Mouse (Mus musculus) liver, embryonic 12.5 days (tissue): ENCODE measurements around the gene Lrp2. TPM values are rescaled to one million over a fixed set of nuclear protein-coding genes. Genes with fewer than 3 reads are reported as not detected.
A peak's percentile ranks its signal among the peaks of the same experiment; 100 is the strongest.

ENCODE experiments used
- ATAC-seq: fragments of 200-750 bp; cut with Nextera tagmentation; 2 replicates; pipeline ENCODE4 v1.8.0; 2017; ENCODE audit warnings: moderate number of reproducible peaks, mild to moderate bottlenecking, moderate library complexity
- H3K27ac ChIP-seq: fragments of 300-500 bp; sonication (generic); 2 replicates; pipeline ENCODE4 v1.5.1; 2016; ENCODE audit warnings: mild to moderate bottlenecking
- H3K27me3 ChIP-seq: fragments of 300-500 bp; sonication (generic); replicated peaks from 2 replicates; pipeline ENCODE4 v1.6.1; 2016; ENCODE audit warnings: mild to moderate bottlenecking, moderate library complexity
- H3K36me3 ChIP-seq: fragments of 300-500 bp; sonication (generic); 2 replicates; pipeline ENCODE4 v1.6.1; 2016; ENCODE audit warnings: mild to moderate bottlenecking, moderate library complexity
- H3K4me1 ChIP-seq: fragments of 300-500 bp; sonication (generic); 2 replicates; pipeline ENCODE4 v1.6.1; 2016
- H3K4me2 ChIP-seq: fragments of 300-500 bp; sonication (generic); 2 replicates; pipeline ENCODE4 v1.6.1; 2016; ENCODE audit warnings: mild to moderate bottlenecking, moderate library complexity
- H3K4me3 ChIP-seq: fragments of 300-500 bp; sonication (generic); 2 replicates; pipeline ENCODE4 v1.5.1; 2016; ENCODE audit warnings: mild to moderate bottlenecking, moderate library complexity
- H3K9ac ChIP-seq: fragments of 300-500 bp; sonication (generic); 2 replicates; pipeline ENCODE4 v1.6.1; 2016; ENCODE audit warnings: mild to moderate bottlenecking, moderate library complexity
- H3K9me3 ChIP-seq: fragments of 300-500 bp; sonication (generic); replicated peaks from 2 replicates; pipeline ENCODE4 v1.6.1; 2016; ENCODE audit warnings: mild to moderate bottlenecking, moderate library complexity
- WGBS: fragments of 180-500 bp; shearing (Covaris S2); methylation state at CpG from one replicate; pipeline ENCODE4 v1.1.7; 2016; ENCODE audit not compliant: insufficient replicate concordance; 5-methylcytosine and 5-hydroxymethylcytosine counted together
- polyA plus RNA-seq: library from polyadenylated mRNA; unstranded; fragments of >200 nt; fragmentation: Nextera tagmentation; extraction: Ambion mirVana; gene quantifications from 2 replicates; pipeline ENCODE4 v1.2.1, GENCODE M21; 2016

Lrp2 gene
- polyA plus RNA-seq, 1 experiment from 2014 or later: 0.10 TPM

DNA sequence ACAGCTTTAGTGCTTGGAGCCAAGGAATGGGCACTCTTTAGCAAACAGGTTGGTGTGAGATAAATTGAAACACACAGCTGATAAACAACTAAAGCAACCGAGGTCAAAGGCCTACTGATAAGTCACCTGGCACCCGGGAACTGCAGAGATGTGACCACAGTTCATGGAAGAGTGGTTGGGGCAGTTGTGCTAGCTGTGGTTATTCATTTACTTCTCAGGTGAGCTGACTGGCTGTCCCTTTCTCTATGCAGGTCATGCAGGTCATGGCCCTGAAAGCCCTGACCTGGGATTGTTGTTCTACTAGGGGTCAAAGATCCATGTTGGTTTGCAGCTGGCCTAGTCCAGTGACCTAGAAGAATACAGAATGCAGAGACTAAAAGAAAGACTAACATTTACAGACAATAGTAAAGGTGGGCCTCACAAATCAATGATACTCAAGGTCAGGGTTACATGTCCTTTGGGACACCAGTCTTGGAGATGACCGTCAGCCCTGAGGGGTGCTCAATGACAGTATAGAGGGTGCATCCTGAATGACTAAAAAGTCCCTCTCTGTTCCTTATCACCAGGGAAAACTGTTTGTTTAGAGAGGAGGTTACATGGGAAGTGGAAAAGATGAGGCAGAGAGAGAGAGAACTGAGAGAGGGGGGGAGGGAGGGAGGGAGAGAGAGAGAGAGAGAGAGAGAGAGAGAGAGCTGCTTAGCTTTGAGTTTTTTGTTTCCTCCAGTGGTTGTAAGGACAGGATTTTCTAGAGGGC, 199.6 kb downstream of the Lrp2 start:
- Histone ChIP-seq H3K27ac (peak overlapping the region; percentile 58), H3K9ac (no peak overlapping the region), H3K4me3 (no peak overlapping the region), H3K9me3 (no peaks in the 10 kb centered on the region), H3K4me1 (no peaks in the 10 kb centered on the region), H3K4me2 (no peak overlapping the region), H3K36me3 (no peaks in the 10 kb centered on the region), H3K27me3 (no peaks in the 10 kb centered on the region)
- ATAC-seq: peak; percentile 88
- WGBS: 47% methylated on average over 3 of the region's 3 CpGs

DNA sequence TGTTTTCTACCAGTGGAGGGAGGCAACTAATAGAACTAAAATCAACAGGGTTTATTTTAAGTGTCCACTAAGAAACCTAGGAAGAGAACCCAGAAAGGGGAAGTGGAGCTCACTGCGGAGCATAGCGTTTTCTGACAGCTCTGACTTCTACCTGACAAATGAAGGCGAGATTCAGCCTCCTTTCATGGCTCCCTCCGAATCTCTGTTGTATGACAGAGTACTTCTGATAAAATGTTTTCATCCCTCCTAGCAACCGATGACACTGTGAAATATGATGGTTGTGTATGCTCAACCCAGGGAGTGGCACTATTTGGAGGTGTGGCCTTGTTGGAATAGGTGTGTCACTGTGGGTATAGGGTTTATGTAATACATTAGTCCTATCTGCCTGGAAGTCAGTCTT, 203.0 kb downstream of the Lrp2 start:
- Histone ChIP-seq H3K9me3 (no peaks in the 10 kb centered on the region), H3K36me3 (no peaks in the 10 kb centered on the region), H3K27ac (no peak overlapping the region), H3K4me3 (no peak overlapping the region), H3K27me3 (no peaks in the 10 kb centered on the region), H3K9ac (no peak overlapping the region), H3K4me2 (no peak overlapping the region), H3K4me1 (no peaks in the 10 kb centered on the region)
- no peak for ATAC-seq
- 33% methylated on average over 5 of the region's 5 CpGs for WGBS

DNA sequence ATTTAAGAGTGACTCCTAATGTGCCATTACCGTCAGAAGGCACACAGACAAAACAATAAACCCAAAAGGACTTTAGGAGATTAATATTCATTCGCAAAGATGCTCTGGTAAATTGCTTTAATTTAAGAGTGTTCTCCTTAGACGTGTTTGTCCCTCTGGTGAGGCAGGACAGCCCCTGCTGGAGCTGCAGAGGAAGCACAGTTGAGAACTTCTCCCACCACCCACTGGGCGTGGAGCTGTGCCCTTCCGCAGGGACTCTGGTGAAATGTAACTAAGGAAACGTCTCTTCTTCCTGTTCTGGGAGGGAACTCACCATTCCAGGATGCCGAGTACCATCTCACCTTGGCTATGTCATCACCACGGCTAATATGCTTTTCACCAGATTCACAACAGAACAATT, 204.1 kb downstream of the Lrp2 start:
- no peak for ATAC-seq
- H3K9me3 ChIP-seq: no peaks in the 10 kb centered on the region
- WGBS: 23% methylated on average over 8 of the region's 8 CpGs
- no peak overlapping the region for H3K4me2 ChIP-seq
- no peaks in the 10 kb centered on the region for H3K36me3 ChIP-seq
- H3K27me3 ChIP-seq: no peaks in the 10 kb centered on the region
- H3K4me1 ChIP-seq: no peaks in the 10 kb centered on the region
- no peak overlapping the region for H3K9ac ChIP-seq
- H3K27ac ChIP-seq: no peak overlapping the region
- no peak overlapping the region for H3K4me3 ChIP-seq

DNA sequence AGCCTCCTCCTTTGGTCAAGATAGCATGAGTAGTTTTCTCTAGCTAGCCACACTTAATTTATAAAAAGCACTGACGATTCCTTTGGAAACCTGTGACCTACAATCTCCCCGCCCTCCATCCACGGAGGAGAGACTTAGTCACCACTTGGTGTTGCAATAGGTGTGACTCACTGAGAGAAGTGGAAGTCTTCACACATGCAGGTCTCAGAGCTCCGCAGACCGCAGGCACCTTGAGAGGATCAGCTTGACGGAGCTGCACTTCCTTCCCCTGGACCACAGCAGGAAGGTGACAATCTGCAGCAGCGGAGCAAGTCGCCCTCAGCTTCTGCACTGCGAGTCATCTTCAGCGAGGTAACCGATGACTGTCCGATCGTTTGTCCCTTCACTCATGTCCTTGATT, 205.6 kb downstream of the Lrp2 start, which contains the start of gene Dhrs9:
TSS of gene Dhrs9 (plus strand) at position 165 of the 400 bp plus-strand sequence.
- Histone ChIP-seq H3K9me3 (no peaks in the 10 kb centered on the region), H3K4me2 (no peak within 1 kb of the TSS), H3K27me3 (no peaks in the 10 kb centered on the region), H3K4me1 (no peaks in the 10 kb centered on the region), H3K4me3 (no peak within 1 kb of the TSS), H3K36me3 (no peaks in the 10 kb centered on the region), H3K9ac (no peak within 1 kb of the TSS), H3K27ac (no peak within 1 kb of the TSS)
- ATAC-seq: no peak
- WGBS: 14% methylated on average over 13 of the region's 13 CpGs

DNA sequence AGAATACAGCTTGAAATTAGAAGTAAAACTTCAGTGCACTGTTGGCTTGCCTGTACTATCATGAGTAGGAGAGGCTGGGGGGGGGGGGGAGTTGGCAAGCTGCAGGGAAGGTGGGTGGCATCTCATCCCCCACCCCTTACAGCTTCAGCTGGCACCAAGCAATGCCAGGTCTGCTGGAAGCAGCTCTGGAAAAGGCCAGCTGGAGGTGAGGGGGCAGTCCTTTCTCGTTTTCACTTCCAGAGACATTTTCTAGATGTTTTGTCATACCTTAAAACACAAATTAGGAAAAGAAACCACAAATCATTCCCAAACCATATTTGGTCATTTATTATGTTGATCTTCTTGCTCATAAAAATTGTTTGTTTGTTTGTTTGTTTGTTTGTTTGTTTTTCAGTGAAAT, 206.1 kb downstream of the Lrp2 start:
- no peaks in the 10 kb centered on the region for H3K27me3 ChIP-seq
- H3K36me3 ChIP-seq: no peaks in the 10 kb centered on the region
- H3K4me1 ChIP-seq: no peaks in the 10 kb centered on the region
- no peak overlapping the region for H3K27ac ChIP-seq
- H3K9ac ChIP-seq: no peak overlapping the region
- no peak overlapping the region for H3K4me3 ChIP-seq
- H3K9me3 ChIP-seq: no peaks in the 10 kb centered on the region
- no peak for ATAC-seq
- no peak overlapping the region for H3K4me2 ChIP-seq
- WGBS: 32% methylated on average over 1 of the region's 1 CpGs

DNA sequence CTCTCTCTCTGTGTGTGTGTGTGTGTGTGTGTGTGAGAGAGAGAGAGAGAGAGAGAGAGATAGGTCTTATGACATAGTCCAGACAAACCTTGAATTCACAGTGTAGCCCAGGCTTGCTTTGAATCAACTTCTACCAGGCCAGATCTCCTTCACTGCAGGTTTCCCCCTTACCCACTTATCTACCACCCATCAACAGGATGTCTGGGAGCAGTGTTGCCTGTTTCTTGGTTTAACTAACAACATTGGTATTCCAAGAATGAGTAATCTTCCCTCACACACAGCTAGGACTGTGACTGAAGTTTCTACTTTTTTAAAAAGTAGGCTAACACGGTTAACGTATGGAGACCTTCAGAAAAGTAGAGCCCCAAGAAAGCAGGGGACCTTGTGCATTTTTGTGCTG, 209.1 kb downstream of the Lrp2 start:
- H3K4me1 ChIP-seq: no peaks in the 10 kb centered on the region
- ATAC-seq: no peak
- no peaks in the 10 kb centered on the region for H3K36me3 ChIP-seq
- no peaks in the 10 kb centered on the region for H3K9me3 ChIP-seq
- H3K4me3 ChIP-seq: no peak overlapping the region
- H3K9ac ChIP-seq: no peak overlapping the region
- no peak overlapping the region for H3K4me2 ChIP-seq
- WGBS: 34% methylated on average over 2 of the region's 2 CpGs
- H3K27me3 ChIP-seq: no peaks in the 10 kb centered on the region
- H3K27ac ChIP-seq: no peak overlapping the region

Other genes starting within 250 kb of the Lrp2 start
- gene Abcb11, start 243.4 kb downstream of the Lrp2 start, polyA plus RNA-seq: 1.4 and 2.2 TPM in 2 replicates
- 0.06 and 0.08 TPM in 2 replicates for gene Dhrs9, start 205.6 kb downstream of the Lrp2 start, polyA plus RNA-seq
- gene Bbs5, start 61.1 kb upstream of the Lrp2 start, polyA plus RNA-seq: 4.9 and 6.8 TPM in 2 replicates
- 0.13 and 0.39 TPM in 2 replicates for gene Klhl41, start 84.1 kb upstream of the Lrp2 start, polyA plus RNA-seq
- 7.9 and 8.4 TPM in 2 replicates for gene Fastkd1, start 127.5 kb upstream of the Lrp2 start, polyA plus RNA-seq
- 104 and 109 TPM in 2 replicates for gene Ppig, start 136.5 kb upstream of the Lrp2 start, polyA plus RNA-seq
- 0.46 and 0.53 TPM in 2 replicates for gene Ccdc173, start 203.5 kb upstream of the Lrp2 start, polyA plus RNA-seq
- 16.3 and 16.7 TPM in 2 replicates for gene Phospho2, start 203.6 kb upstream of the Lrp2 start, polyA plus RNA-seq
- gene Klhl23, start 235.9 kb upstream of the Lrp2 start, polyA plus RNA-seq: 31.3 and 31.9 TPM in 2 replicates